Mouse (Mus musculus): ENCODE measurements around the gene Pitpnm1.

Gene Pitpnm1

DNA sequence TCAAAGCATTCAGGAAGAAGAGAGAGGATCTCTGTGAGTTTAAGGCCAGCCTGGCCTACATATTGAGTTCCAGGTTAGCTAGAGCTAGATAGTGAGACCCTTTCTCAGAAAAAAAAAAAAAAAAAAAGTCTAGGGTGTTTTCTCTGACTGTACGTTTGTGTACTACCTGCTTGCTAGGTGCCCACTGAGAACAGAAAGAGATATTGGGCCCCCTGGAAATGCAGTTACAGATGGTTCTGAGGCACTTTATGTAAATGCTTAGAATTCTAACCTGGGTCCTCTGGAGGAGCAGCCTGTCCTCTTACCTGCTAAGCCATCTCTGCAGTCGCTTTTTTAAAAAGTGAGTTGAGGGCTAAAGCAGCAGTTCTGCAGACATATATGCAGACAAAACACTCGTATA lies 4.0 kb upstream of the Pitpnm1 start:
- no peak for DNase-seq (ENCODE audit: low spot score)

DNA sequence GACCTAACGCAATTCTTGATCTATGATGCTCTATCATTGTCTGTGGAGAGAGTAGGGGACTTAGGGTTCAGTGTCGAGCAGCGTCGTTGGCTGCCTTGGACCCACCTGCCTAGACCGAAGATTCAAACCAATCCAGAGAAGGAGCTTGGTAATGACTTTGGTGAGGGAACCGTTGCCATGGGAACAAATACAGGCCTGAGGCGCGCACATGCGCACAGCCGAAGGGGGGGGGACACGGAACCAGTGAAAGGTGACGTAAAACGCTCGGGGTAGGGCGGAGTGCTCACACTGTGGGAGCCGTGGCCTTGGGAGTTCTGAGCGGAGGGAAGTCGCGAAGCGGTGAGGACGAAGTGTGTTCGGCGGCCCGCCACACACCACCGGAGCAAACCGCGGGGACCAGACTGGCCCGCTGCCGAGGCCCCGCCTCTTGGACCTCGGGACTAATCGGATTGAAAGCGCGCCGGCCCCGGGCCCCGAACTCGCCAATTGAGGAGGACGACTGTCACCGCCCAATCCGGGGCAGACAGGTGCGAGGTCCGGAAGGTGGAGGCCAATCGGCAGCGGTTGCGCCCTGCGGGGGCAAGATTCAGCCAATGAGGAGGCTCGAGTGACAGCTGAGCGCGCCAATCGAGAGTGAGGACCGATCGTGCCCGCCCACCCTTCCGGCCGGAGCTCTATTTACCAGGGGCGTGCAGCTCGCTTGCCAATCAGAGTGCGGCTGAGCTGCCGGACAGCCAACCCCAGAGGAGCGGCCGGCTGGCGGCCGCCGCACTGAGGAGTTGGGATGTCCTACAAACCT lies 3.0 kb upstream of the Pitpnm1 start, which contains the start of gene Cdk2ap2:
TSS of gene Cdk2ap2 (plus strand) at position 541 of the 799 bp plus-strand sequence.
- peak; percentile 100 for DNase-seq (ENCODE audit: low spot score)

DNA sequence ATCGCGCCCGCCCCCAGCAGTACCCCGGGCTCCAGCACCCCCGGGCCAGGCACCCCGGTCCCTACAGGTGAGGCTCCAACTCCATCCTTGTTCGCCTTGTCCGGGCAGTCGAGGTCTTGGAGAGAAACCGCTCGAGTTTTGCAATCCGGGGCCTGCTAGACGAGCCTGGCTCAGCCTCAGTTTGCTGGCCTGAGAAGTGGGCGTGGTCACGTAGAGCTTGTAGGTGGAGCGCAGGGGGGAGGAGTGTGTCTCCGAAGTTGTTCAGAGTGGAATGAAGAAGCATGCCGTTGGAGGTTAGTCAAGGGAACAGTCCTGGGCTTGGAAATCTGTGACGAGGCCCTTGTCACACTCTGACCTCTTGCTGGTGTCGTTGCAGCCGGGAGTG lies 2.4 kb upstream of the Pitpnm1 start:
- peak; percentile 92 for DNase-seq (ENCODE audit: low spot score)

- no peak for DNase-seq (ENCODE audit: low spot score)
Observed at GRCm38 (mm10) chr19:4098426-4098825, 1.4 kb upstream of the Pitpnm1 start.

GRCm38 (mm10) chr19:4099056-4099455 lies 742 bp upstream of the Pitpnm1 start:
- peak; percentile 80 for DNase-seq (ENCODE audit: low spot score)

DNA sequence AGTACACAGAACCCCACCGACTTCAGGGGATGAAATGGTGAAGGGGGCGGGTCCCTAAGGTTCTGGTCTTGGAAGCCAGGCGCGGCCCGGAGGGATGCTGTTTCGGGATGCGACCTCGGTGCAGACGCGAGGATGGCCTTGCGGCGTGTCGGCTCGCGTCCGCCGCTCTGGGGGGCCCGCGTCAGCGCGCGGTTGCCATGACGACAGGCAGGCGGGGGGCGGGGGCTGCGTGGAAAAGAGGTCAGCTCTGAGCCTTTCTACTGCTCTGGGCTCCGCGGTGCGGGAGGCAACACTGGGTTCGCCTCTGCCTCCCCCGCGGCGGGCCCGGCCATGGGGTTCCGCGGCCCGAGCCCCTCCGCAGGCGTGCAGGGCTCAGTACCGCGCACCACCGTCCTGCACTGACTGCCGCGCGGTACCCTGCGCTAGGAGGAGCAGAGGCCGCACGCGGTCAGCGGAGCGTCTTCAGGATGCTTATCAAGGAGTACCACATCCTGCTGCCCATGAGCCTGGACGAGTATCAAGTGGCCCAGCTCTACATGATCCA lies 992 bp downstream of the Pitpnm1 start:
- DNase-seq (ENCODE audit: low spot score): no peak

DNA sequence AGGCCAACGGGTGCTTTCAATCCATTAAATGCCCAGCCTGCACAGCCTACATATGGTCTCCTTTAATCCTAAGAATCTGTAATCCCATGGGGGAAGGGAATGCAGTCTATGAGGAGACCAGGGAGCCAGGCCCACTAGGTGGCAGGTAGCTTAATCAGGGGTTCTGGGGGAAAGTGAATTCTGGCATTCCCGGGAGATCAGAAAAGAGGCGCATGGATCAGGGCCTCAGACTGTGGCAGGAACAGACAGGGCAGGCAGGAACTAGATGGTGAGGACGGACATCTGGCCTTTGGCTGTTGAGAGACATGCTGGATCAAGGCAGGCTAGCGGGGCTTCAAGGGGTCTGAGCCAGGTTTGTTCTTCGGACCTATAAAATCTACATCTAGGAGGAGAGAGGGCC lies 1.7 kb downstream of the Pitpnm1 start:
- DNase-seq (ENCODE audit: low spot score): no peak

- no peak for DNase-seq (ENCODE audit: low spot score)
Observed at GRCm38 (mm10) chr19:4102049-4102448, 2.3 kb downstream of the Pitpnm1 start.

DNA sequence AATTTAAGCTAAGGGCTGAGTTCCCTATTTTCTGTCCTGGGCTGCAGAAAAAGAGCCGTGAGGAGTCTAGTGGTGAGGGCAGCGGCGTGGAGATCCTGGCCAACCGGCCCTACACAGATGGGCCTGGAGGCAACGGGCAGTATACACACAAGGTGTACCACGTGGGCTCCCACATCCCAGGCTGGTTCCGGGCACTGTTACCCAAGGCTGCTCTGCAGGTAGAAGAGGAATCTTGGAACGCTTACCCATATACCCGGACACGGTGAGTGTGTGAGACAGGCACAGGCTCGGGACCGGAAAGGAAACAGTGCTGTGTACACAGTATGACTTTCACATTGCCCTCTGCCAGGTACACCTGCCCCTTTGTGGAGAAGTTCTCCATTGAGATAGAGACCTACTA lies 2.8 kb downstream of the Pitpnm1 start:
- no peak for DNase-seq (ENCODE audit: low spot score)

DNA sequence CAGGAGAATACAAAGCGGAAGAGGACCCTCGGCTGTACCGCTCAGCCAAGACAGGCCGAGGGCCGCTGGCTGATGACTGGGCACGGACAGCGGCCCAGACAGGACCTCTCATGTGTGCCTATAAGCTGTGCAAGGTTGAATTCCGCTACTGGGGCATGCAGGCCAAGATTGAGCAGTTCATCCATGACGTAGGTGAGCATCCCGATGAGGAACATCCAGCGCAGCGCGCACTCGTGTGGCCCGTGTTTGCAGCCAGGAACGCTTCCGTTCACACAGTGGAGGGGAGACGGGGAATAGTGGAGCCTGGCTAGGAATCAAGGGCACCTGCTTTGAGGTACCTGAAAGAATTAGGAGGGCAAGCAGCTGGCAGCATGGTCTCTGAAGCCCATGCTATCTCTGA lies 3.5 kb downstream of the Pitpnm1 start:
- no peak for DNase-seq (ENCODE audit: low spot score)

- DNase-seq (ENCODE audit: low spot score): no peak
Observed at GRCm38 (mm10) chr19:4103792-4104191, 4.0 kb downstream of the Pitpnm1 start.

DNA sequence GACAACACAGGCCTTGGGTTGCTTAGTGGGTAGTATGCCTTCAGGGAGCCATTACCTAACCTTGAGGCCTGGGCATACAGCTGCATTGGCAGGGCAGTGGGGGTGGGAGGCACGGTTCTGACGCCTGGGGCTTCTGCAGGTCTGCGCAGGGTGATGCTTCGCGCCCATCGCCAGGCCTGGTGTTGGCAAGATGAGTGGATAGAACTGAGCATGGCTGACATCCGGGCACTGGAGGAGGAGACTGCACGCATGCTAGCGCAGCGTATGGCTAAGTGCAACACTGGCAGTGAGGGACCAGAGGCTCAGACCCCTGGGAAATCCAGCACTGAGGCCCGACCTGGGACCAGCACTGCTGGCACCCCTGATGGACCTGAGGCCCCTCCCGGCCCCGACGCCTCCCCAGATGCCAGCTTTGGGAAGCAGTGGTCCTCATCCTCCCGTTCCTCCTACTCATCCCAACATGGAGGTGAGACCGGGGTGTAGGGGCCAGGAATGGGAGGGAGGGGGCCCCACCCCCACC lies 4.9 kb downstream of the Pitpnm1 start:
- DNase-seq (ENCODE audit: low spot score): no peak

GRCm38 (mm10) chr19:4106654-4107053 lies 6.9 kb downstream of the Pitpnm1 start:
- DNase-seq (ENCODE audit: low spot score): no peak

DNA sequence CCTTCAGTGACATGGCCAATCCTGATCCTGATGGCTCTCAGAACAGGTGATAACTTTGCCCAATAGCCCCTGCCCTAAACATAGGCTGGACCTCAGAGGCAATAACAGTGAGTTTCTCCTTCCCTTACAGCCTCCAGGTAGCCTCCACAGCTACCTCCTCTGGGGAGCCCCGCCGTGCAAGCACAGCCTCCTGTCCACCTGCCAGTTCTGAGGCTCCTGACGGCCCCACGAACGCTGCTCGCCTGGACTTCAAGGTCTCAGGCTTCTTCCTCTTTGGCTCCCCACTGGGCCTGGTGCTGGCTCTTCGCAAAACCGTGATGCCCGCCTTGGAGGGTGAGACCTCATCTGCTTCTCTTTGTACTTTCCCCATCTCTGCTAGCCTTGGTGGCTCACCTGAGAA lies 8.7 kb downstream of the Pitpnm1 start:
- no peak for DNase-seq (ENCODE audit: low spot score)

GRCm38 (mm10) chr19:4112063-4112960 lies 12.5 kb downstream of the Pitpnm1 start:
- no peak for DNase-seq (ENCODE audit: low spot score)

- no peak for DNase-seq (ENCODE audit: low spot score)
Observed at GRCm38 (mm10) chr19:4113186-4113805, 13.5 kb downstream of the Pitpnm1 start.

DNA sequence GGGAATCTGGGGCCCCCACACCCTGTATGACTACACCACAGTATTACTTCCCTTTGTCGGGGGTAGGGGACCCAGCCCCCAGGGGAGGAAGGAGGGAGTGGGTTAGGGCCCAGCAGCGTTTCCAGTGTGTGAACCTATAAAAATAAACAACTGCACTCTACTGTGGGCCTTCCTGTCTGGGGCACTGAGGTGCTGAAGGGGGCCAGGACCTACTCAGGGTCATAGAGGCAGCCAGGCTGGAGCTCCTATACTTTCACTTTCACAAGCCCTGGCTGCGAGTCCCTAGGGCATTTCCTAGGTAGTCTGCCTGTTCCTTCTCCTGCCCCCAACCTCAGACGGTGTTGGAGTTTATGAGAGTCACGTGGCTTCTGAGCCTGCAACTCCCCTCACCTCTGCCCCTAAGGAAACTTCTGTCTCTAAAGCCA lies 14.0 kb downstream of the Pitpnm1 start:
- peak; percentile 48 for DNase-seq (ENCODE audit: low spot score)

DNA sequence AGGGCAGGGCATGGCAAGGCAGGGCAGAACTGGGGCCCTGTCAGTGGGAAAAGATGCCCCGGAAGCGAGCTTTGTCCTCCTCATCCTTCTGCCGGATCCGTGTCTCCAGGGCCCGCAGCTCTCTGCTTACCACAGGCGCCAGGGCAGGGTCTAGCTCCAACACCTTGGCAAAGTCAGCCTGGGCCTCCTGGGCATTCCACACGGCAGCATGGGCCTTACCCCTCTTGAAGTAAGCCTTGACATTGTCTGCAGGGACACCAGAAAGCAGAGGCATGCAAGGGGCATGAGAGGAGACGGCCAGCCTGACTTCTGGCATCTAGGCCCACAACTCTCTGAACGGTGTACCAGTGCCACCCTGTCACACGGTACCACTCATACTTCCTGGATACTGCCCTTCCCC lies 14.8 kb downstream of the Pitpnm1 start:
- no peak for DNase-seq (ENCODE audit: low spot score)

- no peak for DNase-seq (ENCODE audit: low spot score)
Observed at GRCm38 (mm10) chr19:4115144-4115543, 15.3 kb downstream of the Pitpnm1 start.

DNA sequence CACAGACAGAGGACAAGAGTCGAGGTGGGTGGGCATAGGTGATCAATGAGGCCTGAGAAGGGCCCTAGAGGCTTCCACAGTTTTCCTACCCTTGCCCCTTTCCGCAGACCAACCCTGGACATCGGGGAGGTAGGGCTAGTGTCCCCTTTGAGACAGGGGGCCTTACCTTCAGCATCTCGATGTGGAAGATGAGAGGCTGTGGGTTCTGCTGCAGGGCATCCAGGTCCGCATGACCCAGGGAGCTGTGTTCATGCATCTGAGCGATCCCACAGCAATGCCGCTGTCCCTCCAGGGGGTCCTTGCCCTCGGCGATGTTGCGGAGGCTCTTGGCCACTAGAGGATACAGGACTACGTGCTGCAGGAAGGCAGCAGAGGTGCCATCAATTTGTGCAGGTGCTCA lies 16.0 kb downstream of the Pitpnm1 start:
- DNase-seq (ENCODE audit: low spot score): no peak

GRCm38 (mm10) chr19:4117006-4117405 lies 17.2 kb downstream of the Pitpnm1 start:
- no peak for DNase-seq (ENCODE audit: low spot score)

DNA sequence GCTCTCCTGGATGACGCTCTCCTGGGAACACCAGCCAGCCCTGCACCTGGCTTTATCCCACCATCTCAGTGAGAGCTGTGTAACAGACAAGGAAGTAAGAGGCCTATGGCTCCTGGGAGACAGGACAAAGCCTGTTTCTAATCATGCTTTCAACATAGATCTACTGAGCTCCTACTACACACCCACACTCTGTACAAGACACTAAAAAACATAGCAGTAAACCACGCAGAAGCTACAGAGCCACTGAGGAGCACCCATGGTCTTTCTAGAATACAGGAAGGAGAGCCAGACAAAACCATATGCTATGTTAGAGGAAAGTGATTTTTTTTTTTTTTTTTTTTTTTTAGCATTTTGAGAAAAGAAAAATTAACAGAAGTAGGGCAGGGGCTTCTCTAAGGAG lies 18.6 kb downstream of the Pitpnm1 start:
- DNase-seq (ENCODE audit: low spot score): no peak
